Mouse (Mus musculus) liver, embryonic 16.5 days (tissue): Measurements from ENCODE around the gene Ssh2. TPM values are rescaled to one million over a fixed set of nuclear protein-coding genes. Genes with fewer than 3 reads are reported as not detected.

Experiments used
- ATAC-seq: fragments of 200-750 bp; cut with Nextera tagmentation; 2 replicates; pipeline ENCODE4 v1.8.0; 2017; ENCODE audit warnings: low read depth, mild to moderate bottlenecking, moderate number of reproducible peaks, moderate library complexity
- H3K27ac ChIP-seq: fragments of 300-500 bp; sonication (generic); 2 replicates; pipeline ENCODE4 v1.5.1; 2014; ENCODE audit warnings: mild to moderate bottlenecking, low read length
- H3K27me3 ChIP-seq: fragments of 300-500 bp; sonication (generic); 2 replicates; pipeline ENCODE4 v1.6.1; 2014; ENCODE audit warnings: low read depth, low read length, mixed read lengths; ENCODE audit not compliant: control insufficient read depth, insufficient read depth
- H3K36me3 ChIP-seq: fragments of 300-500 bp; sonication (generic); 2 replicates; pipeline ENCODE4 v1.6.1; 2014; ENCODE audit warnings: mild to moderate bottlenecking; ENCODE audit not compliant: control insufficient read depth, insufficient read depth
- H3K4me1 ChIP-seq: fragments of 300-500 bp; sonication (generic); 2 replicates; pipeline ENCODE4 v1.6.1; 2014; ENCODE audit warnings: low read depth, low read length, mixed read lengths; ENCODE audit not compliant: control insufficient read depth
- H3K4me2 ChIP-seq: fragments of 300-500 bp; sonication (generic); 2 replicates; pipeline ENCODE4 v1.6.1; 2014; ENCODE audit warnings: low read depth, low read length, mixed read lengths
- H3K4me3 ChIP-seq: fragments of 300-500 bp; sonication (generic); 2 replicates; pipeline ENCODE4 v1.5.1; 2014; ENCODE audit warnings: low read depth, mild to moderate bottlenecking, low read length
- H3K9ac ChIP-seq: fragments of 300-500 bp; sonication (generic); 2 replicates; pipeline ENCODE4 v1.6.1; 2014; ENCODE audit warnings: low read depth, low read length
- H3K9me3 ChIP-seq: fragments of 300-500 bp; sonication (generic); replicated peaks from 2 replicates; pipeline ENCODE4 v1.6.1; 2016; ENCODE audit warnings: low read length; ENCODE audit not compliant: control insufficient read depth
- WGBS: fragments of 180-500 bp; shearing (Covaris S2); extraction: QIAGEN DNeasy Blood & Tissue Kit; methylation state at CpG from one replicate; pipeline ENCODE4 v1.1.7; 2014; ENCODE audit not compliant: insufficient replicate concordance; 5-methylcytosine and 5-hydroxymethylcytosine counted together
- polyA plus RNA-seq: library from polyadenylated mRNA; unstranded; fragments of >200 nt; fragmentation: Nextera tagmentation; extraction: Ambion mirVana; gene quantifications from 2 replicates; pipeline ENCODE4 v1.2.1, GENCODE M21; 2015

Gene Ssh2
- polyA plus RNA-seq, 1 experiment from 2014 or later: 4.7 TPM

GRCm38 (mm10) chr11:77349698-77350097 is 133.6 kb downstream of the Ssh2 start:
- no peak for ATAC-seq
- no peaks in the 10 kb centered on the region for H3K9me3 ChIP-seq
- no peaks in the 10 kb centered on the region for H3K27me3 ChIP-seq
- peak overlapping the region; percentile 90; the same call in 1 of the 2 replicates for H3K4me2 ChIP-seq
- H3K36me3 ChIP-seq: no peaks in the 10 kb centered on the region
- H3K27ac ChIP-seq: no peak overlapping the region
- H3K4me1 ChIP-seq: peaks cover 3% of the 10 kb centered on the region
- H3K4me3 ChIP-seq: no peak overlapping the region
- 44% methylated on average over 2 of the region's 2 CpGs for WGBS
- H3K9ac ChIP-seq: no peak overlapping the region

- no peak overlapping the region for H3K27ac ChIP-seq
- 67% methylated on average over 3 of the region's 3 CpGs for WGBS
- H3K4me2 ChIP-seq: no peak overlapping the region
- no peaks in the 10 kb centered on the region for H3K4me1 ChIP-seq
- H3K27me3 ChIP-seq: no peaks in the 10 kb centered on the region
- no peak overlapping the region for H3K4me3 ChIP-seq
- no peaks in the 10 kb centered on the region for H3K9me3 ChIP-seq
- ATAC-seq: no peak
- no peaks in the 10 kb centered on the region for H3K36me3 ChIP-seq
- H3K9ac ChIP-seq: no peak overlapping the region
Observed at GRCm38 (mm10) chr11:77355055-77355454, 139.0 kb downstream of the Ssh2 start.

GRCm38 (mm10) chr11:77357839-77358238 is 141.8 kb downstream of the Ssh2 start:
- H3K4me1 ChIP-seq: no peaks in the 10 kb centered on the region
- no peak overlapping the region for H3K27ac ChIP-seq
- H3K36me3 ChIP-seq: no peaks in the 10 kb centered on the region
- 74% methylated on average over 1 of the region's 1 CpGs for WGBS
- no peak overlapping the region for H3K9ac ChIP-seq
- H3K27me3 ChIP-seq: no peaks in the 10 kb centered on the region
- H3K9me3 ChIP-seq: no peaks in the 10 kb centered on the region
- no peak overlapping the region for H3K4me2 ChIP-seq
- no peak for ATAC-seq
- H3K4me3 ChIP-seq: no peak overlapping the region

- Histone ChIP-seq H3K27ac (no peak overlapping the region), H3K4me3 (no peak overlapping the region), H3K36me3 (no peaks in the 10 kb centered on the region), H3K4me1 (no peaks in the 10 kb centered on the region; the same call in 1 of the 2 replicates), H3K4me2 (no peak overlapping the region), H3K27me3 (no peaks in the 10 kb centered on the region), H3K9ac (no peak overlapping the region), H3K9me3 (no peaks in the 10 kb centered on the region)
- peak; percentile 70 for ATAC-seq
- 29% methylated on average over 2 of the region's 2 CpGs for WGBS
Observed at GRCm38 (mm10) chr11:77363476-77363875, 147.4 kb downstream of the Ssh2 start.

GRCm38 (mm10) chr11:77364376-77364775 is 148.3 kb downstream of the Ssh2 start:
- ATAC-seq: no peak
- Histone ChIP-seq H3K4me1 (no peaks in the 10 kb centered on the region; the same call in 1 of the 2 replicates), H3K9ac (no peak overlapping the region), H3K27me3 (no peaks in the 10 kb centered on the region), H3K9me3 (no peaks in the 10 kb centered on the region), H3K27ac (no peak overlapping the region), H3K4me3 (no peak overlapping the region), H3K4me2 (no peak overlapping the region), H3K36me3 (no peaks in the 10 kb centered on the region)
- 46% methylated on average over 1 of the region's 1 CpGs for WGBS

GRCm38 (mm10) chr11:77365706-77366386 is 149.8 kb downstream of the Ssh2 start:
- no peaks in the 10 kb centered on the region for H3K36me3 ChIP-seq
- H3K27ac ChIP-seq: no peak overlapping the region
- no peak overlapping the region for H3K4me3 ChIP-seq
- H3K9me3 ChIP-seq: no peaks in the 10 kb centered on the region
- no peak overlapping the region for H3K4me2 ChIP-seq
- WGBS: 71% methylated on average over 6 of the region's 6 CpGs
- ATAC-seq: no peak
- H3K4me1 ChIP-seq: peaks cover 4% of the 10 kb centered on the region
- H3K9ac ChIP-seq: no peak overlapping the region
- H3K27me3 ChIP-seq: no peaks in the 10 kb centered on the region

- WGBS: 88% methylated on average over 9 of the region's 9 CpGs
Observed at GRCm38 (mm10) chr11:77367541-77368270, 151.6 kb downstream of the Ssh2 start.

GRCm38 (mm10) chr11:77369188-77369840 is 153.2 kb downstream of the Ssh2 start:
- Histone ChIP-seq H3K9ac (no peak overlapping the region), H3K4me1 (peaks cover 7% of the 10 kb centered on the region), H3K4me3 (no peak overlapping the region), H3K27ac (no peak overlapping the region), H3K4me2 (no peak overlapping the region), H3K36me3 (no peaks in the 10 kb centered on the region), H3K9me3 (no peaks in the 10 kb centered on the region), H3K27me3 (no peaks in the 10 kb centered on the region)
- 30% methylated on average over 2 of the region's 2 CpGs for WGBS
- ATAC-seq: no peak

More at GRCm38 (mm10) chr11:77367541-77368270, 151.6 kb downstream of the Ssh2 start:
- Histone ChIP-seq H3K27me3 (no peaks in the 10 kb centered on the region), H3K9ac (no peak overlapping the region), H3K27ac (no peak overlapping the region), H3K9me3 (no peaks in the 10 kb centered on the region), H3K4me1 (peaks cover 7% of the 10 kb centered on the region), H3K4me2 (no peak overlapping the region), H3K4me3 (no peak overlapping the region), H3K36me3 (no peaks in the 10 kb centered on the region)
- ATAC-seq: no peak

- Histone ChIP-seq H3K9me3 (no peaks in the 10 kb centered on the region), H3K27ac (no peak overlapping the region), H3K36me3 (no peaks in the 10 kb centered on the region), H3K4me1 (peaks cover 7% of the 10 kb centered on the region), H3K9ac (no peak overlapping the region), H3K4me2 (no peak overlapping the region), H3K27me3 (no peaks in the 10 kb centered on the region), H3K4me3 (no peak overlapping the region)
- 17% methylated on average over 2 of the region's 2 CpGs for WGBS
- no peak for ATAC-seq
Observed at GRCm38 (mm10) chr11:77369841-77370191, 153.7 kb downstream of the Ssh2 start.
